Mouse (Mus musculus) erythroblast, adult 5-6 weeks (primary cell): ENCODE results near the gene Cntn4. TPM values are rescaled to one million over a fixed set of nuclear protein-coding genes. Genes with fewer than 3 reads are reported as not detected.
"Not testable (repeated sequence)": the region's sequence is repeated elsewhere in the genome, so short reads cannot be mapped to it uniquely, and the experiment has no call there.

ENCODE experiments used
- ATAC-seq: replicated peaks from 2 replicates; pipeline ENCODE4 v1.8.0; 2016; ENCODE audit warnings: moderate number of reproducible peaks, mild to moderate bottlenecking, moderate TSS enrichment, inconsistent platforms; ENCODE audit not compliant: poor library complexity, low FRiP score, severe bottlenecking
- total RNA-seq, 2 experiments: library from RNA; stranded (forward) in 1 of 2; stranded (reverse) in 1 of 2; fragments of 150-400 nt in 1 of 2; fragments of 200-764, 138-1000 nt in 1 of 2; gene quantifications; 2 replicates each; pipeline versions ENCODE4 v1.2.3 to v1.2.4; 2015 to 2017; ENCODE audit warnings: low replicate concordance in 2 of 2

The Cntn4 gene
- total RNA-seq, 2 experiments from 2014 or later: not detected

DNA sequence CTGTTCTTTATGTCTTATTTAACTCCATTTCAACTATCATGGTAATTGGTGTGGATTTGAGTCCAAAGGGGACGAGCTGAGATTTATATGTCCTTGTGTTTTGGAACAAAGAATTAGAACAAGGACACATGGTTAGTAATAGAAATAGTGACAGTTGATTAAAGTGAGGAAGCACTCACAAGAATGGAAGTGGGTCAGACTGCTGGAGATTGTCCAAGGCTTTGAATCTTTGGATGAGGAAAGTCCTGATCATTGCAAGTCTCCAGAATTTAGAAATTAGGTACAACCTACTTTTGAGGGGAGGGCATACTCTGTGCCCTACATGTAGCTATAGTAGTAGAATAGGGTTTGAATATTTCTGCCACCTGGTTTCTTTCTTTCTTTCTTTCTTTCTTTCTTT, 622.0 kb downstream of the Cntn4 start:
- no peak for ATAC-seq

DNA sequence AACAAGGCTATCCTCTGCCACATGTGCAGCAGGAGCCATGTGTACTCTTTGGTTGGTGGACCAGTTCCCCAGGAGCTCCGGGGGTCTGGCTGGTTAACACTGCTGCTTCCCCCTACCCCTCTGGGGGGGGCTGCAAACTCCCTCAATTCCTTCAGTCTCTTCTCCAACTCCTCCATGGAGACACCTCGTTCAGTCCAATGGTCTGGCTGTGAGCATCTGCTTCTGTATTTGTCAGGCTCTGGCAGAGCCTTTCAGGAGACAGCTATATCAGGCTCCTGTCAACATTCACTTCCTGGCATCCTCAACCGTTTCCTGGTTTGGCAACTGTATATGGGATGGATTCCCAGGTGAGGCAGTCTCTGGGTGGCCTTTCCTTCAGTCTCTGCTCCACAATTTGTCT, 622.7 kb downstream of the Cntn4 start:
- no peak for ATAC-seq

DNA sequence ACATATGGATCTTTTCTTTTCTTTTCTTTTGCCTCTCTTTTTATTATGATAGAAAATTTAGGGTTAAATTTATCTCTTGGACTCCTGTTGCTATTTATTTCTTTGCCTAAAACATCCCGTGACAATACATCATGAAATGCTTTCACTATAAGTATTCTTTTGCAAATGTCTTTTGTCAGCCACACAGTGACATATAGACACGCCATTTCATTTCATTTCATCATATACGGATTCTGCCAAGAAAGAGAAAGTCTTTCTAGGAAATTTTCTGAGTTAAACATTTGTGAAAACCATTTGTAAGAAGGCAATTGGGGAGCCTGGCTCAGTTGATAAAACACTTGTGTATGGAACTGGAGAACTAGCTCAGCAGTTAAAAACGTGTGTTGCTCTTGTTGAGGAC, 625.0 kb downstream of the Cntn4 start:
- no peak for ATAC-seq

DNA sequence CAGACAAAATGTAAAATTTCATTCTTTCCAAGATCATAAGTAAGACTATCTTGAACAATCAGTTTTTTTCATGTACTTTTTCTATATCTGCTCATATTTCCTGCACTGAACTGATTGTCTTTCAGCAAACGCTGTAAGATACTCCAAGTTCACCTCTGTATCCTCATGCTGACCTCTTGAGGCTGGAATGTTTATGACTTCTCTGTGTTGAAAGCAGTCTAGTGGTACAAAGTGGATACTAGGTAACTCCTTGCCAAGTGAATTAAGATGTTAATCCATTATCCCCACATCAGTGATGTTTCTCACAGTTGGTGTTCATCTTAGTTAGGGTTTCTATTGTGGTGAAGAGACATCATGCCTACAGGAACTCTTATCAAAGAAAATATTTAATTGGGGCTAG, 651.5 kb downstream of the Cntn4 start:
- no peak for ATAC-seq

DNA sequence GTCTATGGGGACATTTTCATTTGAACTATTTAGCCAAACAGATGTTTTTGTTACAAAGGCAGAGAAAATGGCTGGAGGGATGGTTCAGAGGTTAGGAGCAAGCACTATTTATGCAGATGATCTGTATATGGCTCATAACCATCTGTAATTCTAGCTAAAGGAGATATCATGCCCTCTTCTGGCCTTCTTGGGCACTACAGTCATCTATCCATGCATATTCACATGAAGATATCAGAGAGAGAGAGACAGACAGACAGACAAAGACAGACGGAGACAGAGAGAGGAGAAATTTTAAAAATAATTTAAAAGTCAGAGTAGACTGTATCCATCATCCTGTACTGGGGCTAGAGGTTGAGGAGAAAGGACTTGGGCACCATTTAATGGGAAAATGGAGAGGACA, 652.2 kb downstream of the Cntn4 start:
- no peak for ATAC-seq

DNA sequence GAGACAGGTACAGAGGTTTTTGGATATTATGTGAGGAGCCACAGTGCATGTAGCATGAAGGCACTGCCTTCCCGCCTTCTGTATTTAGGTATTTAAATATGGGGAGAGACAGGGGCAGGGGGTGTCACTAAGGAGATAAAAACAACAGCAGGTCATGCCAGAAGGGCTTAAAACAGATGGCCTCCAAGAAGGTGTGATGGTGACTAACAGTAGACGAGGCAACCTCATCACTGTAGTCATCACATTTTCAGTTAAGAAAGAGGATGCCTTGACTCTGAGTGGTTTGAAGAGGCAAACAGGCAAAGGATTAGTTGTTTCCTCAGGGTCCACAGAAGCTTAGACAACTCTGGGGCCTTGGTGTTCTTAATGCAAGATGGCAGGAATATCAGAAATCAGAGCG, 655.0 kb downstream of the Cntn4 start:
- ATAC-seq: no peak

DNA sequence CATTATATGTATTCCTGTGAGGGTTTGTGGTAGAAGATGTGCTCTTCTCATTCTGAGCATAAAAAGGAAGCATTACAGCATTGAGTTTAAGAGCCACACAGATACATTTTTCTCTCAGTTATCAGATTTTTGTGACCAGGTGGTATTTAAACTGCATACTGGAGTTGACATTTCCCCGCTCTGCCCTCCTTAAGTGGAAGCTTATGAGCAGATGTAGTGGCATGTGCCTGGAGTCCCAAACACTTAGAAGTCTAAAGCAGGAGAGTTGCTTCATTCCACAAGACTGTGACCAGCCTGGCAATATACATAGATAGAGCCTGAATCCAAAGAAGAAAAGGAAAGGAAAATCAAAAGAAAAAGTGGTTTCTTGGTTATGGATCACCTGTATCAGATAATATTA, 655.5 kb downstream of the Cntn4 start:
- ATAC-seq: no peak

DNA sequence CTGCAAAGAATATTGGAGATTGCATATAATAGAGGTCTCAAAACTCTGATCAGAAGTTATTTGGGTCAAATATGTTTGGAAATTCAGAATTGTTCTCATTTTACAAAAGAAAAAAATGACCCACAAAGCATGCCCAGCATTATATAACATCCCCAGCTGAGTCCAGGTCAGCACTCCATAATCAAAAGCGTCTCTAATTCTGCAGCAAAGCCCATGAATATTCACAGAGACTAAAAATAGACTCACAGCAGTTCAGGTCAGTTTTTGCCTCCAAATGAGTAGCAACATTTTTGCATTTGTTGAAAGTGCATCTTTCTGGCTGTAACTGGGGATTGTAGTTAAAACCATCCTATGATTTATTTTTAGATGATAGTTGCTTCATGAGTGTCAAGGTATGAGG, 657.6 kb downstream of the Cntn4 start:
- no peak for ATAC-seq

DNA sequence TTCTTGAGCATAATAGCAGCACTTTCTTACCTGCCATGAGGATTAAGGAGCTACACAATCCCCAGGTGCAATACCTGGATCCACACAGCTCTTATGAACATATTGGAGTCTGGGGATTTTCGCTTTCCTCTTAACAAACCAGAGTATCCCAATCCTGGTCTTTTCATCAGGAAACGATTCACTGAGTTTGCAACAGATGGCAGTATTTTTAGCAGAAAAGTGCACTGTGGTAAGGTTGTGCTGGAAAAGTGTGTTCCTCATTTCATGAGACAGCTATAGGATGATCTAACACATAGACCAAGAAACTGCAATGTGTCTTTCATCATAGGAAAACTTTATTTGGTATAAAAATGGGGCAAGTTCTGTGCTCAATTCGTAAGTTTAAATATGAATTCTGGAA, 659.3 kb downstream of the Cntn4 start:
- ATAC-seq: no peak

DNA sequence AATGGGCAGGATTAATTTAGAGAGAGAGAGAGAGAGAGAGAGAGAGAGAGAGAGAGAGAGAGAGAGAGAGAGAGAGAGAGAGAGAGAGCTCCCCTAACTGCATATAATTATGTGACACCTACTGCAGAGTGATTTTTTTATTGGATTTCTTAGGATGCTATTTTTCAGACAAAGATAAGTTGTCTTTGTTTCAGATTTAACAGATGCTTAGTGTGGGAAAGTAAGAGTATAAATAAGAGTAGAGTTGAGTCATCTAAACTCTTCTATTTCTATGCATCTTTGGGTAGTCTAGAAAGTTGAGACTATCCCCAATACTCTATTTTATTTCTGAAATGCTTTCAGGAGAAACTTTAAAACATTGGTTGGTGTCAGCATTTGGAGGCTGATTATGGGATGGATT, 660.4 kb downstream of the Cntn4 start:
- no peak for ATAC-seq

DNA sequence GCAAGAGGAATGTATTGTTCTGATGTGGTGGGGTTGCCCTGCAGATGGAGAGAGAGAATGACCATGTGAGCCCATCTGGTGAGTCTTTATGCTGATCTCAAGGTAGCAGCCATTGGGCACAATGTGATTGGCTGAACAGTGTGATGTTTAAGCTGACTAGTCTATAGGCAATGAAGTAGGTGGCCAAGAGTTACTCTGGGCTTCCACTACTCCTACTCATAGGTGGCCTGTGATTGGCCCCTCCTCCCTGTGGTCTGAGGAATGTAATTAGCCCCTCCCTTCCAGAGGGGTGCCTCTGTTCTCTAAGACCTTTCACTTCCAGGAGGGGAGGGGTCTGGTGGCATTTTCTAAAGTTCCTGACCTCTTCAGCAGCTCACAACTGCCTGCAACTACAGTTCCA, 663.7 kb downstream of the Cntn4 start:
- ATAC-seq: no peak

DNA sequence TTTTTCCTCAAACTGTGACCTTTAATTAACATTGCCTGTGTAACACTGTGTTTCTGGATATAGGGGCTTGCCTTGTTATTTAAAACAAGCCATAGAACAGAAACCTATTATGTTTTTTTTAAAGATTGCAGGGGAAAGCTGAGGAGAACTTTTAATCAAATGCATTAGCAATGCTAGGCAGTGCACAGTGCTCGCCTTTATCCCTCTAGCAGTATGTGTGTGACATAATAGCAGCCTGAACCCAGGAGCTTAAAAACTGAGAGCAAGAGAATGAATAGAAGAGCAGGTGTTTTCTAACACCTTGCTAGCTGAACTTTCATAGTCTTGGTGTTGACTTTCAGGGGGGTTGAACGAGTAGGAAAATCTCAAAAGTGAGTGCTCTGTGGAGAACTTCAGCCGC, 672.6 kb downstream of the Cntn4 start:
- ATAC-seq: no peak

DNA sequence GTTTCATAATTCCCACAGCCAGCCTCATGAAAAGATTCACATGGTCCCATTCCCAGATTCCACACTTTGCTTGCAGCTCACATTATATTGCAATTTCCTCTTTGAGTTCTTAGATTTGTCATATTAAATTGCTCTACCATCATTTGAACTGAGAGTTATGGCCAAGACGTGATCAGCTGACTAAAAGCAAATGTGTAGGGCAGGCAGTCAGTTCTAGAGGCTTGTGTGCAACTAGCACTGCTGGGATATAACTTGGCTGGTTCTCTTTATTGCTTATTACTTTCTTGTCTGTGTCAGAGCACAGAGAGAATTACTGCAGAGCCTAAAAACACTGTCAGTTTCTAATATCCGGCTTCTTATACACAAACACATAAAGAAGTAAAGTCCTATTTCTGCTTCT, 673.9 kb downstream of the Cntn4 start:
- no peak for ATAC-seq

DNA sequence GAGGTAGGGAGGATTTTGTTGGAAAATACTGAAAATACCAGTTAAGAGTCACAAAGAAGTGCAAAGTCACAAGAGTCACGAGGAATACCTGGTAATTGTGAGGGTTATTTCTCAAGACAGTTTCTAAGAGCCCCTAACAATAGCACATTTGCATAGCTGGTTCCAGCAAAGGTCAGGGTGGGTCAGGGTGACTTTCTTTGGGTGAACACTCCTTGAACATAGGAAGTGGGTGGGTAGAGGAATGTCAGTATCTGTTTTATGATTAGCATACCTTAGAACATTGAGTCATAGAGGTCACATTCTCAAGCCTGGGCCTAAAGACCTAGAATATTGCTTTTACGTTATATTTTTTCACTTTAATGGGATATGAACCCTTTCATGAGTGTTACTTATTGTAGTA, 681.3 kb downstream of the Cntn4 start:
- not testable (repeated sequence) for ATAC-seq

DNA sequence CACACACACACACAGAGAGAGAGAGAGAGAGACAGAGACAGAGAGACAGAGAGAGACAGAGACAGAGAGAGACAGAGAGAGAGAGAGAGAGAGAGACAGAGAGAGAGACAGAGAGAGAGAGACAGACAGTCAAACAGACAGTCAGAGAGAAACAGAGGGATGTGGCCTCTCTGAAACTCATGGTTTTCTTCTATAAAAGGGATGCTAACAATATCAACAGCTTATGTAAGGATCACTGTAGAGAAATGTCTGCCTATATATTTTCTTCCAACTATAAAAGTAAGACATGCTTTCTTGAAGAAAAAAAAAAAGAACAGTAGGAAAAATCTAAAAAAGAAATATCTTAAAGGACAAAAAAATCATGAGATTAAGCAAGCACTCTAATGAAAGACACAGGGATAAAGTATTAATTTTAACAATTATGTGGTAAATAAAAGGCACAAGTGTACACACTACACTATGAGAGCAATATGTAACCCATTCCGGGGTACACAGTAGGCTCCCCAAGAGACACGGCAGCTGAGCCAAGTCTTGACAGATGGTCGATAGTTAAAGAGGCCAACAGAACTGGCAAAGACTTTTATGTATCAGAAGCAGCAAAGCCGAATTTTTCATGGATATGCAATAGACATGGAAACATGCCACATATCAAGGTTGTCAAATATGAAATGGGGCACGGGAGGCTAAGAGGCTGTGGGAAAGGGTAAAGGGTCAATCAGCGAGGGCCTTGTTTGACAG, 704.0 kb downstream of the Cntn4 start:
- ATAC-seq: no peak

DNA sequence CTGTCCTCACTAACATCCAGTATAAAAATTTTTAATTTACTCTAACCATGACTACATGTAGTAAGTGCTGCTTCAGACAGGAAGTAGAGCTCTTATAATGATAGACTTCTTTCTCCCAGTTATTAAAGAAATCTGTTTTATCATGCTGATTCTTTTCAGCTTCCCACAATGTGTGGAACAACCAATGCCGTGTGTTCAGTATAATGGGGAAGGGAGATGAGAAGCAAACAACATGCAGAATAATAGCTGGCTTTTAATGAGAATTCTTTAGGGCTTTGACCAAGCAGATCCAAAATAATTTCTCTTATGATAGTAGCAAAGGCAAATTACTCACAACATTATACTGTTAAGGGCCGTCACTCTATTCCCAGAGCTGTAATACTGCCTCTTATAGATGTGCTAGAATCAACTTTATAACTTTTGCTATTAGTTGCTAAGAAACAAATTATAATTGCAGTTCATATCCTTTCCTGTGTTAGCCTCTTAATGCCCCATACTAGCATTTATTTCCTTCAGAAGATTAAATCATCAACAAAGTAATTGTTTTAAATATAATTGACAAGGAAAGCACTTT, 710.5 kb downstream of the Cntn4 start:
- no peak for ATAC-seq

DNA sequence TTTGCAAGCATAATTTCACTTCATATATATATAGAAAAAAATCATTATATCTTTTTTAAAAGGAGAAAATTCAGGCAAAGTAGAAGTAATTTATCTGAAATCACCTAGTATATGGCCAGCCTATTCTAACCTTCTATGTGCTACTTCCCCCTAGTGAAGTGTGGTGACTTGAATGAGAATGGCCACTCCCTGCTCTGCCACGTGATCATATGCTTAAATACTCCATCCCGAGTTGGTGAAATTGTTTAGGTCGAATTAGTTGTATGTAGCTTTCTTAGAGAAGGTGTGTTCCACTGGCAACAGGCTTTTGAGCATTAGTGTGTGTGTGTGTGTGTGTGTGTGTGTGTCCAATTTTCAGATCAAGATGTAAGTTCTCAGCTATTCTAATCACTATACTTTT, 730.6 kb downstream of the Cntn4 start:
- ATAC-seq: no peak

DNA sequence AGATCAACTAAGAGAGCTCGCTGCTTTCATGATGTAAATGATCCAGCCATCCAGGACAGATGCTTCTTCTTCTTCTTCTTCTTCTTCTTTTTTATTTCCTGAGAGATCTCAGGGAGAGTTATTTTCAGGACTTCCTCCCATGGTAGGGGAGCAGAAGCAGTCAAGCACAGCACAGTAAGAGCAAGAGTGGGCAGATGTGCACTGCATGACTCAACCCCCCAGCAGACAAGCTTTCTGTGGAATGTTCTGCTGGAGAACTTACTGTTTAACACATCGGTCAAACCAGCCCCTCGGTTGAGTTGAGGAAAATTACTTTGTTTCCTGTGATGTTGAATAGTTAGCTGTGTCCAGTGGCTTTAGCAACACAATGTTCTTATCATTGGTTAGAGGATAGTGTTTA, 731.2 kb downstream of the Cntn4 start:
- ATAC-seq: no peak

DNA sequence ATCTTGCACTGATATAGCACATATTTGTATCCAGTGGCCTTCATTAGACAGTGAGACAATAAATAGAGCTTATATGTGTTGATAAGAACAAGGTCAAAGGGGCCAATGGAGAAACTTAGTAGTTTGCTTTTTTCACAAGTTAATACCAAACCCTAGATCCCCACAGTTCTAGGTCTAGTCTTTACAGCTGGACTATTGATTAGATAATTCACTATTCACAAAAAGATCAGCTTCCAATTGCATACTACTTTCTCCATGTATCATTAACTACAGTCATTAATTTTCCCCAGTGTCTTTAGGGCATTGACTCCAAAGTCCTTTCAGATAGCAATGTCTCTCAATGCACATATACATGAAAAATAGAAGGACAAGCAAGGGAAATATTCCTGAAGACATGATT, 745.5 kb downstream of the Cntn4 start:
- no peak for ATAC-seq

DNA sequence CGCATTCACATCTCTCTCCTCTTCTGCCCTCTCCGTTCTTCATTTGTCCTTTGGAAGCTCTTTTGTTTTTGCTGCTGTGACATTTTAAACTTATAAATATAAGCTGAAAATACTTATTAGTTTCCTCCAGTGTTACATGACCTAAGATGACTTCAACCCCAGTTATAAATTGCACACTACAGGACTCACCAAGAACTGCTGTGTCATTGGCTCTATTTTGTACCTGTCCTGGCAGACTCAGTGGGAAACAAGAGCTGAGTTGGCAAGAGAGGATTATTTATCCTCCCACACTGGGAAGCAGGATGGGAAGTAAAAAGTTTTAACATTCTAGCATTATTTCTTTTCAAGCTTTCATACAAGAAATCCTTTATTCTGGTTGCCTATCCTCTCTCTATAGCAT, 746.0 kb downstream of the Cntn4 start:
- ATAC-seq: no peak

DNA sequence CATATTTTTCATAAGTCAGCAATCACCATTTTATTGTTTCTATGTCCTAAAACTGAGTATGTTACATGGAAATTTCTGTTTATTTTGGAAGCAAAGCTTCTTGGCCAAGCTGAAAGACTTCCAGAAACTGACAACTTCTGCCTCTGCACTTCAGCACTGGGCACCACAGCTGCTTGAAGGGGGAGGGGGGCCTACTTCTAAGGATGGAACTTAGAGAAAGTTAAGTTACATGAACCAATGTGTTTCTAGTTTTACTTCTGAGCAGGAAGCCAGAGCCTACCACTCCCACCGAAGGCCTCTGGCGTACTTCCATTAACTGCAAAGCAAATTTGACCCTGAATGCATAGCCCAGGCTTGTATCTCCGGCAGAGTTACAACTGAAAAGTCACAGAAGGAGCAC, 749.2 kb downstream of the Cntn4 start:
- no peak for ATAC-seq

DNA sequence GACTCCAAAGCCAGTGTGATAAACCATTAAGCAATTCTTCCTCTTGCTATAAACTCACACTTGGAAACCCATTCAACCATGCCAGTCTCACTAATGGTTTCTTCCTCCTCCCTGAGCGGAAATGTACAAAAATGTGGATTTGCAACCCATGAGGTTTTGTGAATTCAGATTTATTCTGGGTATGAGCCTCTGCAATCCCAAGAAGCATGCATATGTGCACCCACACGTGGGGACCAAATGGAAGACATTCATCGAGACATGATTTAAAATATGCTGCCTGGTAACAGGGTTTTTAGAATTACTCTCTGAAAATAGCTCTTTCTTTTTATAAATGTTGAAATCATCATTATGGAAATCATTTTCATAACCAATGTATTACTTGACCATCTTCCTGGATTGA, 754.0 kb downstream of the Cntn4 start:
- ATAC-seq: no peak
